Mouse (Mus musculus): Measurements from ENCODE around the gene Mrpl1. TPM values are rescaled to one million over a fixed set of nuclear protein-coding genes. Genes with fewer than 3 reads are reported as not detected.

Mrpl1 gene
- polyA plus RNA-seq, 1 experiment, result 6.8 TPM

- TF ChIP-seq CTCF (IDR thresholded peaks at IDR 0.05; ENCODE audit: control insufficient read depth, insufficient read depth, low read length) (no peak), POLR2A (IDR thresholded peaks at IDR 0.05; ENCODE audit: borderline replicate concordance, control insufficient read depth, low read depth, low read length) (no peak)
- Histone ChIP-seq H3K27ac (ENCODE audit: control insufficient read depth, insufficient read depth, low read depth, low read length, poor library complexity) (no peak overlapping the region), H3K4me3 (replicated peaks; ENCODE audit: control insufficient read depth, low read depth, low read length) (no peak overlapping the region), H3K4me1 (ENCODE audit: control insufficient read depth, insufficient read depth, low read length) (peaks cover 3% of the 10 kb centered on the region)
- WGBS, result 76% methylated on average over 3 of the region's 3 CpGs
These were observed 9.4 kb downstream of the Mrpl1 start for GRCm38 (mm10) chr5:96218648-96219047.

GRCm38 (mm10) chr5:96219512-96219911 lies 10.2 kb downstream of the Mrpl1 start:
- H3K4me1 ChIP-seq (ENCODE audit: control insufficient read depth, insufficient read depth, low read length), result peaks cover 3% of the 10 kb centered on the region
- WGBS, result 73% methylated on average over 4 of the region's 4 CpGs
- no peak overlapping the region for H3K4me3 ChIP-seq (replicated peaks; ENCODE audit: control insufficient read depth, low read depth, low read length)
- no peak overlapping the region for H3K27ac ChIP-seq (ENCODE audit: control insufficient read depth, insufficient read depth, low read depth, low read length, poor library complexity)
- TF ChIP-seq CTCF (IDR thresholded peaks at IDR 0.05; ENCODE audit: control insufficient read depth, insufficient read depth, low read length), result no peak
- TF ChIP-seq POLR2A (IDR thresholded peaks at IDR 0.05; ENCODE audit: borderline replicate concordance, control insufficient read depth, low read depth, low read length), result no peak

- Histone ChIP-seq H3K4me1 (ENCODE audit: control insufficient read depth, insufficient read depth, low read length) (peaks cover 3% of the 10 kb centered on the region), H3K27ac (ENCODE audit: control insufficient read depth, insufficient read depth, low read depth, low read length, poor library complexity) (peak overlapping the region; percentile 71), H3K4me3 (replicated peaks; ENCODE audit: control insufficient read depth, low read depth, low read length) (no peak overlapping the region)
- no peak for TF ChIP-seq POLR2A (IDR thresholded peaks at IDR 0.05; ENCODE audit: borderline replicate concordance, control insufficient read depth, low read depth, low read length)
- no peak for TF ChIP-seq CTCF (IDR thresholded peaks at IDR 0.05; ENCODE audit: control insufficient read depth, insufficient read depth, low read length)
- 11% methylated on average over 1 of the region's 1 CpGs for WGBS
These were observed 12.0 kb downstream of the Mrpl1 start for GRCm38 (mm10) chr5:96221298-96221697.

- Histone ChIP-seq H3K27ac (ENCODE audit: control insufficient read depth, insufficient read depth, low read depth, low read length, poor library complexity) (peak overlapping the region; percentile 28; the same call in 1 of the 2 replicates), H3K4me1 (ENCODE audit: control insufficient read depth, insufficient read depth, low read length) (peaks cover 3% of the 10 kb centered on the region), H3K4me3 (replicated peaks; ENCODE audit: control insufficient read depth, low read depth, low read length) (no peak overlapping the region)
- WGBS, result 21% methylated on average over 5 of the region's 5 CpGs
- TF ChIP-seq CTCF (IDR thresholded peaks at IDR 0.05; ENCODE audit: control insufficient read depth, insufficient read depth, low read length), result no peak
- TF ChIP-seq POLR2A (IDR thresholded peaks at IDR 0.05; ENCODE audit: borderline replicate concordance, control insufficient read depth, low read depth, low read length), result no peak
These were observed 12.7 kb downstream of the Mrpl1 start for GRCm38 (mm10) chr5:96221812-96222585.

- TF ChIP-seq CTCF (IDR thresholded peaks at IDR 0.05; ENCODE audit: control insufficient read depth, insufficient read depth, low read length), result no peak
- TF ChIP-seq POLR2A (IDR thresholded peaks at IDR 0.05; ENCODE audit: borderline replicate concordance, control insufficient read depth, low read depth, low read length), result no peak
- Histone ChIP-seq H3K27ac (ENCODE audit: control insufficient read depth, insufficient read depth, low read depth, low read length, poor library complexity) (no peak overlapping the region), H3K4me1 (ENCODE audit: control insufficient read depth, insufficient read depth, low read length) (peaks cover 3% of the 10 kb centered on the region), H3K4me3 (replicated peaks; ENCODE audit: control insufficient read depth, low read depth, low read length) (no peak overlapping the region)
- WGBS, result 86% methylated on average over 3 of the region's 3 CpGs
These were observed 13.7 kb downstream of the Mrpl1 start for GRCm38 (mm10) chr5:96222964-96223363.

GRCm38 (mm10) chr5:96226490-96226889 lies 17.2 kb downstream of the Mrpl1 start:
- Histone ChIP-seq H3K4me3 (replicated peaks; ENCODE audit: control insufficient read depth, low read depth, low read length) (no peak overlapping the region), H3K4me1 (ENCODE audit: control insufficient read depth, insufficient read depth, low read length) (no peaks in the 10 kb centered on the region), H3K27ac (ENCODE audit: control insufficient read depth, insufficient read depth, low read depth, low read length, poor library complexity) (no peak overlapping the region)
- 91% methylated on average over 8 of the region's 8 CpGs for WGBS
- no peak for TF ChIP-seq POLR2A (IDR thresholded peaks at IDR 0.05; ENCODE audit: borderline replicate concordance, control insufficient read depth, low read depth, low read length)
- TF ChIP-seq CTCF (IDR thresholded peaks at IDR 0.05; ENCODE audit: control insufficient read depth, insufficient read depth, low read length), result no peak

- Histone ChIP-seq H3K4me3 (replicated peaks; ENCODE audit: control insufficient read depth, low read depth, low read length) (no peak overlapping the region), H3K4me1 (ENCODE audit: control insufficient read depth, insufficient read depth, low read length) (no peaks in the 10 kb centered on the region), H3K27ac (ENCODE audit: control insufficient read depth, insufficient read depth, low read depth, low read length, poor library complexity) (no peak overlapping the region)
- WGBS, result 84% methylated on average over 2 of the region's 2 CpGs
- no peak for TF ChIP-seq CTCF (IDR thresholded peaks at IDR 0.05; ENCODE audit: control insufficient read depth, insufficient read depth, low read length)
- no peak for TF ChIP-seq POLR2A (IDR thresholded peaks at IDR 0.05; ENCODE audit: borderline replicate concordance, control insufficient read depth, low read depth, low read length)
These were observed 19.7 kb downstream of the Mrpl1 start for GRCm38 (mm10) chr5:96228967-96229366.

GRCm38 (mm10) chr5:96238797-96239196 lies 29.5 kb downstream of the Mrpl1 start:
- Histone ChIP-seq H3K4me3 (replicated peaks; ENCODE audit: control insufficient read depth, low read depth, low read length) (no peak overlapping the region), H3K27ac (ENCODE audit: control insufficient read depth, insufficient read depth, low read depth, low read length, poor library complexity) (no peak overlapping the region), H3K4me1 (ENCODE audit: control insufficient read depth, insufficient read depth, low read length) (no peaks in the 10 kb centered on the region; the same call in 1 of the 2 replicates)
- WGBS, result 42% methylated on average over 5 of the region's 5 CpGs
- no peak for TF ChIP-seq CTCF (IDR thresholded peaks at IDR 0.05; ENCODE audit: control insufficient read depth, insufficient read depth, low read length)
- TF ChIP-seq POLR2A (IDR thresholded peaks at IDR 0.05; ENCODE audit: borderline replicate concordance, control insufficient read depth, low read depth, low read length), result no peak

Data from bone marrow, adult 2 months (tissue).